Mouse (Mus musculus): ENCODE data around the gene Ap2a1. TPM values are rescaled to one million over a fixed set of nuclear protein-coding genes. Genes with fewer than 3 reads are reported as not detected.

The Ap2a1 gene
- polyA plus RNA-seq, 1 experiment = 216 TPM

- WGBS = 19% methylated on average over 10 of the region's 10 CpGs
- DNase-seq = no peak
Observed at GRCm38 (mm10) chr7:44855036-44855435, 74.3 kb downstream of the Ap2a1 start.

DNA sequence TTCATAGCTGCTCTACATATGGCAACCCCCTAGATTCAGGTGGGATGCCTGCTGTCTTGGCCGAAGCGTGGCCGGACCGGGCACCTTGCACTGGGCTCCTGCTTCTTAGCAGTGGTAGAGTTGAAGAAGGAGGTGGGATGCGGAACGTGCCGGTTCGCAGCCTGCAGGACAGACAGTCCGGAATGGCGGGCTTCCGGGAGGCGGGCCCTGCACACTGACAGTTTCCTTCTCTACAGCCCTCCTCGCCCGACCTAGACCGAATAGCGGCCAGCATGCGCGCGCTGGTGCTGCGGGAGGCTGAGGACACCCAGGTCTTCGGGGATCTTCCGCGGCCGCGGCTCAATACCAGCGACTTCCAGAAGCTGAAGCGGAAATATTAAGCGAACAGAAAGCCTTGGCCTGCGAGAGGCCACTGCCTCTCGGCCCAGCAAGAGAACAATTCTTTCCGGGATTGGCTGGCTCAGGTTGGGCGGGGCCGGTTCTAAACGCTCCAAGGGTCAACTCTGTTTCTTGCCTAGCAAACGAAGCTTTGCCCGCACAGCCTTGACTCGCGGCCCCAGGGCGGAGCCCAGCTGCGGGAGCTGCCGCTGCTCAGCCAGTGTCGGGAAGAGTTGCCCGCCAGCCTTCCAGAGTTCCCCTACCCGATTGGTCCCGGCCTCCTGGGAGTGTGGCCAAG is 74.8 kb downstream of the Ap2a1 start:
- peaks cover 9% of the 10 kb centered on the region for H3K4me1 ChIP-seq (ENCODE audit: control insufficient read depth, insufficient read depth, low read length)
- peak overlapping the region; percentile 69 for H3K4me3 ChIP-seq (replicated peaks; ENCODE audit: insufficient read depth, low read depth, low read length)
- WGBS = under 1% methylated on average over 45 of the region's 45 CpGs
- no peaks in the 10 kb centered on the region for H3K27me3 ChIP-seq (ENCODE audit: control insufficient read depth, insufficient read depth, low read length)
- TF ChIP-seq CTCF (IDR thresholded peaks at IDR 0.05; ENCODE audit: borderline replicate concordance, insufficient read depth, low read depth, low read length) (no peak), POLR2A (IDR thresholded peaks at IDR 0.05; ENCODE audit: borderline replicate concordance, insufficient read depth, low read length) (peak; percentile 79)
- H3K27ac ChIP-seq (ENCODE audit: insufficient read depth, low read length) = peak overlapping the region; percentile 93
- peak; percentile 83 to 87 for DNase-seq

More at GRCm38 (mm10) chr7:44855036-44855435, 74.3 kb downstream of the Ap2a1 start:
- Histone ChIP-seq H3K27me3 (ENCODE audit: control insufficient read depth, insufficient read depth, low read length) (no peaks in the 10 kb centered on the region), H3K4me1 (ENCODE audit: control insufficient read depth, insufficient read depth, low read length) (peaks cover 9% of the 10 kb centered on the region), H3K27ac (ENCODE audit: insufficient read depth, low read length) (peak overlapping the region; percentile 93), H3K4me3 (replicated peaks; ENCODE audit: insufficient read depth, low read depth, low read length) (peak overlapping the region; percentile 69)
- TF ChIP-seq CTCF (IDR thresholded peaks at IDR 0.05; ENCODE audit: borderline replicate concordance, insufficient read depth, low read depth, low read length) = no peak

- Histone ChIP-seq H3K4me1 (ENCODE audit: control insufficient read depth, insufficient read depth, low read length) (peaks cover 9% of the 10 kb centered on the region), H3K27ac (ENCODE audit: insufficient read depth, low read length) (peak overlapping the region; percentile 93), H3K4me3 (replicated peaks; ENCODE audit: insufficient read depth, low read depth, low read length) (peak overlapping the region; percentile 69), H3K27me3 (ENCODE audit: control insufficient read depth, insufficient read depth, low read length) (no peaks in the 10 kb centered on the region)
- peak in 1 of 2 experiments; percentile 41 for DNase-seq
- TF ChIP-seq POLR2A (IDR thresholded peaks at IDR 0.05; ENCODE audit: borderline replicate concordance, insufficient read depth, low read length) = no peak
- no peak for TF ChIP-seq CTCF (IDR thresholded peaks at IDR 0.05; ENCODE audit: borderline replicate concordance, insufficient read depth, low read depth, low read length)
- 10% methylated on average over 26 of the region's 26 CpGs for WGBS
Observed at GRCm38 (mm10) chr7:44853596-44854355, 75.5 kb downstream of the Ap2a1 start.

DNA sequence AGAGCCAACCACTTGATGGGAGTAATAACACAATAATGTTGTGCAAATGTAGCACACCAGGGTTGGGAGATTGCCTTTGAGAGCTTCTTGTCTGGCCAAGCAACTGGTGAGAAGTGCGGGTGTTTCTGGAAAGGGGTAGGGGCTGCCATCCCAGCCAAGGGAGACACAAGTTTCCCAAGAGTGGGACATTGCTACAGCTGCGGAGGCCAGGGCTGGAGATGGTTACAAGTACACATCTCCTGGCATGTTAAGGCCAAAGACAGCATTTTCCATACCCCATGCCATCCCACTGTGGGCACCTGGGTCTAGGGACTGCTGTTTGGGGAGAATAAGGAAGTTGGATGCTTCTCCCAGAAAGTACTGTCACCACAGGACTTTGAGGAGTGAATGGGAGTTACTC is 76.2 kb downstream of the Ap2a1 start:
- Histone ChIP-seq H3K4me1 (ENCODE audit: control insufficient read depth, insufficient read depth, low read length) (peaks cover 9% of the 10 kb centered on the region), H3K27me3 (ENCODE audit: control insufficient read depth, insufficient read depth, low read length) (no peaks in the 10 kb centered on the region), H3K4me3 (replicated peaks; ENCODE audit: insufficient read depth, low read depth, low read length) (no peak overlapping the region), H3K27ac (ENCODE audit: insufficient read depth, low read length) (no peak overlapping the region)
- TF ChIP-seq CTCF (IDR thresholded peaks at IDR 0.05; ENCODE audit: borderline replicate concordance, insufficient read depth, low read depth, low read length) (no peak), POLR2A (IDR thresholded peaks at IDR 0.05; ENCODE audit: borderline replicate concordance, insufficient read depth, low read length) (no peak)
- 91% methylated on average over 2 of the region's 2 CpGs for WGBS
- DNase-seq = no peak

DNA sequence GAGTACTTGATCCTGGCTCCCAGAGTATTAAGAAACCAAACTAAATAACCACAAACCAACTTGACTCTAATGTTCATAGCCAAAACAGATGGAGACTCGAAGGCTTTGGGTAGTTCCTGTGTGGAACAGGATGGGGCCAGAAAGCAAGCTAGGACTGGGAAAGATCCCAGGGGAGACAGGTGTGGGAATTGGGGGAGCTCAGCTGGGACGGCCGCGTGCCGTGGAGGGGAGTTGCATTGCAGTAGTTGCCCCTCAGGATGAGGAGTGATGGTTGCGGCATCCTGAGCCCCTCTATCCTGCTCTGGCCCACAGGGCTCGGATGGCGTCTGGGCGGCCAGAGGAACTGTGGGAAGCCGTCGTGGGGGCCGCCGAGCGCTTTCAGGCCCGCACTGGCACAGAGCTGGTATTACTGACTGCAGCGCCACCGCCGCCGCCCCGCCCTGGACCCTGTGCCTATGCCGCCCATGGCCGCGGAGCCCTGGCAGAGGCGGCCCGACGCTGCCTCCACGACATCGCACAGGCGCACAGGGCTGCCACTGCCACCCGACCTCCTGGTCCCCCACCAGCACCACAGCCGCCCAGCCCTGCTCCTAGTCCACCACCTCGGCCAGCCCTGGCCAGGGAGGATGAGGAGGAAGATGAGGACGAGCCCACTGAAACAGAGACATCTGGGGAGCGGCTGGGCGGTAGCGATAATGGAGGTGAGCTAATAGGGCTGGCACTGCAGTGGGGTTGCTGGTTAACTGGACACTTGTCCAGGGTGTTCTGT is 76.9 kb downstream of the Ap2a1 start:
- 77% methylated on average over 36 of the region's 36 CpGs for WGBS
- peaks cover 9% of the 10 kb centered on the region for H3K4me1 ChIP-seq (ENCODE audit: control insufficient read depth, insufficient read depth, low read length)

GRCm38 (mm10) chr7:44851625-44852234 is 77.6 kb downstream of the Ap2a1 start:
- Histone ChIP-seq H3K4me3 (replicated peaks; ENCODE audit: insufficient read depth, low read depth, low read length) (no peak overlapping the region), H3K27ac (ENCODE audit: insufficient read depth, low read length) (no peak overlapping the region), H3K27me3 (ENCODE audit: control insufficient read depth, insufficient read depth, low read length) (no peaks in the 10 kb centered on the region), H3K4me1 (ENCODE audit: control insufficient read depth, insufficient read depth, low read length) (peaks cover 9% of the 10 kb centered on the region)
- WGBS = 89% methylated on average over 12 of the region's 12 CpGs
- DNase-seq = no peak
- TF ChIP-seq POLR2A (IDR thresholded peaks at IDR 0.05; ENCODE audit: borderline replicate concordance, insufficient read depth, low read length) = no peak
- no peak for TF ChIP-seq CTCF (IDR thresholded peaks at IDR 0.05; ENCODE audit: borderline replicate concordance, insufficient read depth, low read depth, low read length)

More for the DNA sequence above, 76.9 kb downstream of the Ap2a1 start:
- H3K27ac ChIP-seq (ENCODE audit: insufficient read depth, low read length) = no peak overlapping the region
- no peak overlapping the region for H3K4me3 ChIP-seq (replicated peaks; ENCODE audit: insufficient read depth, low read depth, low read length)
- no peaks in the 10 kb centered on the region for H3K27me3 ChIP-seq (ENCODE audit: control insufficient read depth, insufficient read depth, low read length)
- DNase-seq = no peak
- TF ChIP-seq POLR2A (IDR thresholded peaks at IDR 0.05; ENCODE audit: borderline replicate concordance, insufficient read depth, low read length) (no peak), CTCF (IDR thresholded peaks at IDR 0.05; ENCODE audit: borderline replicate concordance, insufficient read depth, low read depth, low read length) (no peak)
